Mouse (Mus musculus) bone marrow macrophage, adult 2 months (primary cell): ENCODE measurements around the gene Ceacam19.
A peak's percentile ranks its signal among the peaks of the same experiment; 100 is the strongest.

Experiments used
- CTCF ChIP-seq: IDR thresholded peaks from 2 replicates; pipeline ENCODE4 v1.5.1; 2012; ENCODE audit warnings: low read depth, mild to moderate bottlenecking, low read length, moderate library complexity
- POLR2A ChIP-seq: IDR thresholded peaks from 2 replicates; pipeline ENCODE4 v1.6.1; 2012; ENCODE audit warnings: mild to moderate bottlenecking, low read depth, low read length, borderline replicate concordance

DNA sequence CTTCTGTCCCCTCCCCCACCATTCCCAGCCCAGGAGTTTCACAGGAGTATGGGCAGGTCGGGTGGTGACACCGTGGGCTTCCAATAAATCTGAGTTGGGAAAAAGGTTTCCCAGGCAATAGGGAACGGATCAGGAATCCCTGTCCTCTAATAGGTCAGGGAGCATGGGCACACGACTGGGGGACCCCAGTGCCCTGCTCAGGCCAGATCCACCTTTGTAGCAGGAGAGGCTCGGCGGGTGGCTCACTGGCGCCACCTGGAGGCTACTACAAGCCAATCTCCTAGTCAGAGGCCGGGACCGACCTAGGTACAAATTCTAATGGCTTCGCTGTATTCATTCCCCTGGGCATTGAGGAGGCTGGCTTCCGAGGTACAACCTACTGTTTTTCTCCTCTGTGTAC is 44.2 kb downstream of the Ceacam19 start:
- TF ChIP-seq CTCF, result peak; percentile 79
- no peak for TF ChIP-seq POLR2A
